Mouse (Mus musculus): ENCODE measurements at regions not wholly inside any gene's neighbourhood (a gene's known extent, or its start where the extent isn't known, plus 50 kb on each side); places are given as distances from the start of the nearest gene placed in this dataset.

DNA sequence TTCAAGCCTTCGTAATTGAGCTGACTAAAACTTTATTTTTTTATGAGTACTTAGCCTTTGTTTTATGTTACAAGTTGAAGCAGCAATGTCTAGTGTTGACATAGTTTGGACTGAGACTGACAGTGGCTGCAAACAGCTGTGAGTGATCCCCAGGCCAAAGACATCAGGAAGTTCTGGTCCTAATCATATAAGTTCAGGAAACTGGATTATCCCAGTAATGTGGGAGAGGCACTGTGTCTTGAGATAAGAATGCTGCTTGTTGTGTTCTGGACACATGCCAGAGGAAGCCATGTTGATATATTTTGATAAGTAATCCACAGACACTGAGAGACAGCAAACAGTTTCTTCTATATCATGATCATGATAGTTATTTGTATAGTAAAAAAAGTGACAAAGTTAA lies 153.4 kb downstream of the Lrriq3 start:
- no peak for DNase-seq (ENCODE audit: low read depth)

DNA sequence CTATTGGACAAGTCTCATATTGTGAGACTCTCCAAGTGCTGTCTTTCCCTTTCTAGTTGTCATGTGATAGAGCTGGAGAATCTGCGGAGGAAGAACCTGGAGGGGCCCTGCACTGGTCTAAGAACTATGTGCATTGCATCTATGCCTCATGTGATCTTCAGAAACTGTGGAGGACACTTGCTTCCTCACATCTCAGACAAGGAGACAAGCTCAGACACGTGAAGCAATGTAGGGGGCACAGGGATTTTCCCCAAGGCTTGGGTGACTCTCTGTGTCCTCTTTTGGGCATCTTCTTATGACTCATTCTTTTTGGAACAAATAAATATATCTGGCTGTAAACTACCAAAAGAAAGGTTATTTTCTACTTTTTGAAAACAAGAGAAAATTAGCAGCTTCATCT lies 153.9 kb downstream of the Lrriq3 start:
- DNase-seq (ENCODE audit: low read depth) = no peak

DNA sequence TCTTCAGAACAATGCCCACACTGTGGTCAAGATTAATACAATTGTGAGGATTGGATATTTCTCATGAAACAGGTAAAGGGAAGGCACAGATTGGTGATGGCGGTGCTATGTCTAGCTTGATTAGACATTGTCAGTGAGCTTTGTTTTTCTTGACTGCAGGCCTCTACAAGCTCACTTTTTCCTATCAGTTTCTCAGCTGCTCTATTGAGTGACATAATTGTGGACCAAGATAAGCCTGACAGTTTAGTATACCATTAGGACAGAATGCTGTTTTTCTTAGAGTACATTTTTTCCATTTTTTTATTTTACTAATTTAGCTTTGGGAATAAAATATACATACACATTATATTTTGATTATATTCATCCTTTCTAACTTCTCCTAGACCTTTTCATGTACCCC lies 154.7 kb downstream of the Lrriq3 start:
- DNase-seq (ENCODE audit: low read depth) = no peak

DNA sequence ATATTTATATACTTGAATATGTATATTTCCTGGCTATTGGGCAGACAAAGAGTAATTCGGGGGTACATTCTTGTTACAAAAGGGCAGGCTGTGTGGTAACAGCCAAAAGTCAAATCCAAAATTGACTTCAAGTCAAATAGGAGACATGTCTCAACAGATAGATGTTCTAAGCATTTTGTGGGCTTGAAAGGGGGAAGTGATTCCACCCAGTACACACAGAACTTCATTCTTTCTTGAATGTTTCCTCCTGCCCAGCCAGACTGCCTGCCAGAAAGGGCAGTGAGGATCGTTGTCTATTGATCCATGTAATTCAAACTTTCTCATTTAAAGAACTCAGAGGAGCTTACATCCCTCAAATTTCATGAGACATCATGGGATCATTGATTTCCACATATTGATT lies 157.7 kb downstream of the Lrriq3 start:
- no peak for DNase-seq (ENCODE audit: low read depth)

DNA sequence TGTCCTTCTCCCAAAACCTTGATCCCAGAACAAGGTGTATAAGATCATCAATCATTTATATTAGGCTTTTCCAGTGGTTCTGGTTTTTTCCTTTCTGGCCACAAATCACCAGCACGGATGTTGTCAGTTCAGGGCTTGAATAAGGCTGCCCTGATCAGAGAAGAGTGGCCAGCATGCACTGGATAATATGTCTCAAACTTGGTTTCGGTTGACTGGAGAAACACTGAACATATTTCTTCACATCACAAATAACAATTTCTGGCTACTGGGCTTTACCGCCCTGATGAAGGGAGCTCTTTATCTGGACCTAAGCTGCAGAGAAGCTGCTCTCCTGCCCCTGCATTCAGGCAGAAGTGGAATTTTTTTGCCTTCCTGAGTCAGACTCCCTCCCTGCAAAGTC lies 205.0 kb downstream of the Lrriq3 start:
- no peak for DNase-seq (ENCODE audit: low read depth)

DNA sequence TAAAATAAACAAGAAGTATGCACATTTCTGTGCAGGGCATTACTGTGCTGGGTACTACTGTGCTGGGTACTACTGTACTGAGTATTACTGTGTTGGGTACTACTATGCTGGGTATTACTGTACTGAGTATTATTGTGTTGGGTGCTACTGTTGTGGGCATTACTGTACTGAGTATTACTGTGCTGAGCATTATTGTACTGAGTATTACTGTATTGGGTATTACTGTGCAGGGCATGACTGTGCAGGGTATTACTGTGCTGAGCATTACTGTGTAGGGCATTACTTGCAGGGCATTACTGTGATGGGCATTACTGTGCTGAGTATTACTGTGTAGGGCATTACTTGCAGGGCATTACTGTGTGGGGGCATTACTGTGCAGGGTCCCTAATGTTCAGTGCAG lies 205.5 kb downstream of the Lrriq3 start:
- DNase-seq (ENCODE audit: low read depth) = no peak

DNA sequence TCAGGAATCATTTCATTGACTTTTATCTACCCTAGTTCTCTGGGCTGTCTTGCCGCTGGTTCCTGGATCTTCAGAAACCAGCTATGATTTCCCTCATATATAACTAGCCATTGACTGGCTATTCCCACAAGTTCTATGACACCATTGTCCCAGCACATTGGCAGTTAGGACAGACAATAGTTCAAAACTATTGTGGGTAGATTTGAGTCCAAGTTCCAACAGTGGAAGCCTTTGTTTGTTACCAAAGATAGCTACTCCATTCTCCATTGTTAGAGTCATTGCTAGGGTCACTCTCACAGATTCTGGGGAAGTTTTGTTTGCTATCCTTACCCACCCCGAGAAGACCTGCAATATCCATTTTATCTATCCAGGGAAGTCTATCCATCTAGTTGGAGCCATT lies 229.1 kb downstream of the Lrriq3 start:
- DNase-seq (ENCODE audit: low read depth) = no peak

DNA sequence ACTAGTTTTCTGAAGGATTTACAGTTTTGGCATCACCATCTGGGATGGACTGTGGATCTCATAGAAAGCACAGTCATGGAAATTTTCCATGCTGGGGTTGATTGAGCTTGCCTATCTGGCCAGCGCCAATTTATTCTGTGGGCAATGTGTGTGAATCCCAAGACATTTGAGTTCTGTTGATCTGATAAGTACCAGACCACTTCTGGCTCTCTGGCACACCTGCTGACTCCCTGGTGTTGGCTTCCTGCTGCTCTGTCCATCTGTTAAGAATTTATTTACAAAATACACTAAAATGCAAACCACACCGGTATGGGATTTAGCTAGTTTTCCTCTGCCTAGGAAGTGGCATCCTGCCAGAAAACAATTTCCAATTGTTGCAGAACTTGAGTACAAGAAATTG lies 236.5 kb downstream of the Lrriq3 start:
- no peak for DNase-seq (ENCODE audit: low read depth)

DNA sequence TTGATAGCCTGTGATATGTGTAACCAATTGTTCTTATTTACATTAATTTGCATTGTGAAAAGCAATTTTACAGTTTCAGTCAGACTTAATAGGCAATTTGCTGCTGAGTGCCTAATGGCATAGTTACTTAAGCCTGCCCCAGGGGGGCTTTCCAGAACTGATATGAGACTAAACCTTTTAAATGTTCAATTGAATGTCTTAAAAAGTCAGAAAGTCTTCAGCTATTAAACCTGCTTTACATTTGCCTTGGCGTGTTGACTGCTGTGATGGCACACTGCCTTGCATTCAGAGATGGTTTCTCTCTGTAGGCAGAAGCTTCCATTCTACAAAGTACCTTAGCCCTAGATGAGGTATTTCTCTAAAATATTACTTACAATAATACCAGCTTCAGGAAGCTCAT lies 256.0 kb downstream of the Lrriq3 start:
- no peak for DNase-seq (ENCODE audit: low read depth)

DNA sequence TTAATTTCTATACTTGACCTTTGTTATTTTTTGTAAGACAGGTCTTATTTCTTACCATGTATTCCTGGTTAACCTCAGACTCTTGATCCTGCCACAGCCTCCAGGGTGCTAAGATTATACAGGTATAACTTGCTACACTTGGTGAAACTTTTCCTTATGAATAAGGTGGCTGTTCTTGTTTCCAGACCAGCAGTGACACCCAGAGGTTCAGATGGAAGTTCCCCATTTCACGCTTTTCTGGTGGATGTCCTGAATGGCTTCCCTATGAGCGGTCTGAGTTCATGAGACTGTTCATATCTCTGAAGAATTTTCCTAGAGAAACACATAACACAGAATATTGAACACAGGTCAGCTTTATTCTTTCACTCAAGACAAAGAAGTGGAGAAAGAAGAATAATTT lies 258.4 kb downstream of the Lrriq3 start:
- peak; percentile 10 for DNase-seq (ENCODE audit: low read depth)

DNA sequence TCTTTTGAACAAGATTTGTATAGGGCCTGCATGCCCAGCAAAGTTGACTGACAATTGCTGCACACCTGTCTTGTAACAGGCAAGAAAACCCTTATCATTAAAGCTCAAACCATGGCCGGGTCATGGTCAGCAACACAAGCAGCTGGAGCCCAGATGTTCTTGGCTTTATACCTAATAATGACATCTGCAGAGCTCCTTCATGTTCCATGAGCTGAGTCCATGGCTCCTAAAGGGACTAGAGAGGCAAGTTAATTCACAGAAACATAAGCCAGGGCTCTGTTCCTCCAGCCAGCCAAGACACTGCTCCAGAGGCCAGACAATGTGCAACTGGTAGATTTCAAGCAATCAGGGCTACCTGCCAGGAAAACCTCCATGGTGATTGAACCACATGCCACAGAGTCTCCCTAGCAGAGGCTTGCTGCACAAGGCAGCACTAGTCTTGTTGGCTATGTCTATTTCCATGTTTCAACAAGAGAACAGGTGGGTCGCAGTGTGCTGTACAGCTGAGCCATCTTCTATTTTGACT lies 259.1 kb downstream of the Lrriq3 start:
- DNase-seq (ENCODE audit: low read depth) = no peak

DNA sequence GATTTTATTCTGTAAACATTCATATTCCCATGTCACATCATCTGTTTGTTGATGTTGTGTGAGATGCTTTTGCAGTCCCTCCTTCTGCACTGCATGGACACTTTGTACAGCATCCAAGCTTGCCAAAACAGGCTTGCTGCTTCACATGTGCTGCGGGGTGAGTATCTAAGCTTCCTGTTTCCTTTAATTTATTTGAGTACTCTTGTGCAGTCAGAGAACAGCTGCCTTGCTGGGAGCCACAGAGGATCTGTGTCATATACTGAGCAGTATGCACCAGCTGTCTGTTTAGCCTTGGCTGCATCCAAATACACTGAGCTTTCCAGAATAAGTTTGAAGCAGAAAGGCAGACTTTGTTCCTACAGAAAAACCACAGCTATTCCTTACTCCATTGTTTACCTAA lies 267.2 kb downstream of the Lrriq3 start:
- no peak for DNase-seq (ENCODE audit: low read depth)

DNA sequence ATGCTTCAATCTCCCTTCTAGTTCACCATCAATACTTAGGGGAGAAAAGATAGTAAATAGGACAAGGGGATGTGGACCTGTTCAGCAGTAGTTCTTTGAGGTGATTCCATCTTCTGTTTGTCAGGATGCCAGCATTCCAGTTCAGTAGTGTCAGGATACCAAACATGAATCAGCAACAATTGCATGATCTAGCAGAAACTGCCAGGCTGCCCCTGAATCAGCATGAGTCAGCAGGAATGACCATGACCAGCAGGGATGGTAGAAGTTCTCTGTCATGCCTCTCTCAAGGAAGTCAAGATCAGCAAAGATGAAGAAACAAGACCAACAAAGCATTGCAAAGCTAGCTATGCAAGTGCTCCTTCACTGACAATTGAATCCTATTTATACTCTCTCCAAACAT lies 277.5 kb downstream of the Lrriq3 start:
- no peak for DNase-seq (ENCODE audit: low read depth)

DNA sequence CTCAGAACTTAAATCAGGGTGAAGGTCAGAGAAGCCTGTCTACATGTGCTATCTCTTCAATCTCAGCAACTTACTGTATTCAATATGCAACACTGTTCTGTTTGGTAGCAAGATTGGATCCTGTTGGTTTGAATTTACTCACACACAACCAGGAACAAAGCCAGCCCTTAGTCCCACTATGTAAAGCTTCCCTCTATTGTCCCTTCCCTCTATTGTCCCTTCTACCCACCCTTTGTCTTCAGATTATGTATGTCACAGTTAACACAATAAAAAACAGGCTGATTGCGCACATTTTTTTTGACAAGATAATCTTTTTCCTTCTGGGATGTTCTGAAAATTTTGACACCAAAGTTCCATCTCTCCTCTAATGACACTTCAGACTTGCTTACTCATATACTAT lies 280.4 kb downstream of the Lrriq3 start:
- no peak for DNase-seq (ENCODE audit: low read depth)

DNA sequence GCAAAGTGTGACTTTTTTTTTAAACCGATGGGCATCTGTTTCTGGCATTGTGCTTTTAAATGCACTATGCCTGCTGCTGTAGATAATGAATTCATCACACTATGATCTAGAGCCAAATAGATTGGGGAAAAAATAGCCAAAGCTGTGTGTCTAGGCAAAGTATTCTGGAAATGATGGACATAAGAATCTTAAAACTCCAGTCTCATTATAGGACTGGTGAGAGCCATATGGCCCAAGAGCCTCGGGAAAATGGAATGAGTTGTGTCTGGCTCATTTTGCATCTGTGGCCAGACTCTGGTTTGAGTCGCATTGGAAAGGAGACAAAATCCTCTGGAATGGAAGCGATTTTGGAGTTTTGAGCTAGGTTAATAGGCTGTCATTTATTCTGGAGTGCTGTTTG lies 288.7 kb downstream of the Lrriq3 start:
- no peak for DNase-seq (ENCODE audit: low read depth)

DNA sequence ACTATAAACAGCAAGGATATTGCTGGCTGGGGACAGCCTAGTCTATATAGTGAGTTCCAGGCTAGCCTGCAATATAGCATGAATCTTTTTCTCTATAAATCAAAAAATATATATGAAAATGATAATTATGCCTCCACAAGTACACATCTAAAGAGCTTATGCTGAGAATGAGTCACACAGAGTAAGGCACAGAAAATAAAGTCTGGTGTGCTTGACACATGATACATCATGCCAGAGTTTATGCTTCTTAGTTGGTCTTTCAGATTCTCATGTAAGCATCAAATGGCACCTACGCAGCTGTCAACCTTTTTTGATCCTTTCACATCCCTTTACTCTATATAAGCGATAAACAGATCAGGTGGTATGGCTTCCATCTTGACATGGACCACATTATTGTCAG lies 289.6 kb downstream of the Lrriq3 start:
- DNase-seq (ENCODE audit: low read depth) = no peak

DNA sequence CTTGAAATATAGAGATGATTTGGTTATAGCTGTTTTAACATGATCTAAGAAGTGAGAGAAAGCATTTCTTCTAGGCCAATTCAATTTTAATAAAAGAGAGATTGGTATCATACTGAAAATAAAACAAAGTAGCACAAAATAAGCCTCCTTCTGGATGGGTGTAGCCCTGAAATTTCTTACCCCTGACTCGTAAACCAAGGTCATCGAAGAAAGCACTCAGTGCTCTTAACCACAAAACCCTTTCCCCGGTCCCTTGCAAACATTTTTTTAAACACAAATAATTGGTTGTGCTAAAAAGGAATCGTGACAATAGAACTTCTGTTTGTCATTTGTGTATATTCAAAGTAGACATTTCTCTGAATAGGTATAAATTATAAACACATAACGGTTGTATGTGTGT lies 297.4 kb downstream of the Lrriq3 start:
- no peak for DNase-seq (ENCODE audit: low read depth)

DNA sequence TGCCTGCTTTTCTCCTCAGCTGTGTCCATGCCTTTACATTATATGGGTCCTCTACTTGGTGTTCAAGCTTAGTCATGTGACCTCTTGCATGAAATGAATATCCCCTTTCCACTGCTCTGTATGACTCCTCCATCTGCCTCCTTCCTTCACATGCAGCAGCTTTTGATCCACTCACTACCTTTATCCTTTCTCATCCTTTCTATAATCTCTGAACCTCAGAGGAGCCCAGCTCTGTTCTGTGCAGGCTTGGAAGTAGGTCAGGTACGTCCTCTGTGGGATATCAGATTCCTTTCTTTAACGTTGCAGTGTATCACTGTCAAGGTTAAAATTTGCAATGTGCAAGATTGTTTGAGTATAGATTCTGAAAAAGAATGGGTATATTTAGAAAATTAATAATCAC lies 302.9 kb downstream of the Lrriq3 start:
- DNase-seq (ENCODE audit: low read depth) = no peak

DNA sequence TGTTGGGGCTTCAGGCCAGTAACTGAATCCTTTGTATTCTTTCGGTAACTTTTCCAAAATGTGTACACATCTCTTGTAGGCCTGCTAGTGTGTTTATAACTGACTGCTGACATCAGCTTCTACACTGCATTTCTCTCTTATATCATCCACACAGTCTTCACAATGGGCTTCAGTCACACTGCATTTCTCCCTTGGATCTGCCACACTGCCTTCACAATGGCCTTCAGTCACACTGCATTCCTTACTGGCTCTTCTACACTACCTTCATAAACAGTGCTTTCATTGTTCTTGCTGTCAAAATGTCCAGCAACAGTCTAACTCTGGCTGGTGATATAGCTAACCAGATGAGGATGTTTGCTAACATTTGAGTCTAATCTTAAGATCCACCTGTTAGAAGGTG lies 308.5 kb downstream of the Lrriq3 start:
- DNase-seq (ENCODE audit: low read depth) = no peak

DNA sequence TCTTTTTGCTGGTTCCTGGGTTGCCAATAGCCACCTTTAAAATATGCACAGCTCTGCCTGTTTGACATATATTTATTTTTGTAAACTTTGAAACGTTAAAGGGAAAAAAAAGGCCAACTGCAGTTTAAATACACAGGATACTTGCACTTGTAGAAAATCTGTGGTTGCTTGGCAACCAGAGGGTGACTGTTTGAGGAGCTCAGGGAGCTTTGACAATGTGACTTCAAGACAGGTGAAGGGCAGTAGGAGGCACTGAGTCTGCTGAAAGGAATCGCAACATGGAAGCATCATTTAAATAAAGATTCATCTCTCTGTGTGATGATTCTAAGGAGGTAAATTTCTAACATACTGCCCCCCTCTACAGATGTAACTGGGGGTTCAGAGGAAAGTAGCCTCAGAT lies 315.7 kb downstream of the Lrriq3 start:
- DNase-seq (ENCODE audit: low read depth) = no peak

DNA sequence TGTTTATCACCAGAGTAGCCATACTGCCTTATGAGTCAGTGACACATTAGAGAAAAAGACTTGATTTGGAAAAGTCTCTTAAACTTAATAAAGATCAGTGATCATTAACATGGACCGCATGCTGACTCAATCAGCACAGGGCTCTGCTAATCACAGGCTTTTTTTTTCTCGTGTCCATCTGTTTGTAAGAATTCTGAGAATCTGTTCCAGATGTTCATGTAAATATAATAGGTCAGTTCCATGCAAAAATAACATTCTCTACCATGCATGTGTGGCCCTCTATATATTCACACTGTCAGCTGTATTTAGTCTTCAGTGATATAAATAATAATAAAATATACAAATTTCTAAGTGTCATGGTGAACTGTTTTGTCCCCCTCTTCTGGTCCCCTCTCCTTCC lies 316.1 kb downstream of the Lrriq3 start:
- no peak for DNase-seq (ENCODE audit: low read depth)

DNA sequence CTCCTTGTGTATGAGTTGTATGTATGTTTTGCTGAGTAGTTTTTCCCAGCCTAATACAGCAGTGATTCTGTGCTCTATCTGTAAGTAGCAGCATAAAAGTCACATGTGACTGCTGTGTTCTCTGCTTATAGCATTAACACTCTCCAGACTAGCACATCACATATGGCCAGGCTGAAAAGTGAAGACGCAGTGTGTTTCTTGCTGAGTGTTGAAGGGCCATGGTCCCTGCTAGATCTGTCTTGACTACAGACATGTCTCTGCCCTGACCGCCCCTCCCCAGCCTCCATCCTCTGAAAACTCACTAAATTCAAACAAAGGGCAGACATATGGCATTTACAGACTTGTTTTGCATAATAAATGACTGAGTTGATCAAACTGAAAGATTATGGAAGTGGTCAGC lies 316.6 kb downstream of the Lrriq3 start:
- DNase-seq (ENCODE audit: low read depth) = no peak

DNA sequence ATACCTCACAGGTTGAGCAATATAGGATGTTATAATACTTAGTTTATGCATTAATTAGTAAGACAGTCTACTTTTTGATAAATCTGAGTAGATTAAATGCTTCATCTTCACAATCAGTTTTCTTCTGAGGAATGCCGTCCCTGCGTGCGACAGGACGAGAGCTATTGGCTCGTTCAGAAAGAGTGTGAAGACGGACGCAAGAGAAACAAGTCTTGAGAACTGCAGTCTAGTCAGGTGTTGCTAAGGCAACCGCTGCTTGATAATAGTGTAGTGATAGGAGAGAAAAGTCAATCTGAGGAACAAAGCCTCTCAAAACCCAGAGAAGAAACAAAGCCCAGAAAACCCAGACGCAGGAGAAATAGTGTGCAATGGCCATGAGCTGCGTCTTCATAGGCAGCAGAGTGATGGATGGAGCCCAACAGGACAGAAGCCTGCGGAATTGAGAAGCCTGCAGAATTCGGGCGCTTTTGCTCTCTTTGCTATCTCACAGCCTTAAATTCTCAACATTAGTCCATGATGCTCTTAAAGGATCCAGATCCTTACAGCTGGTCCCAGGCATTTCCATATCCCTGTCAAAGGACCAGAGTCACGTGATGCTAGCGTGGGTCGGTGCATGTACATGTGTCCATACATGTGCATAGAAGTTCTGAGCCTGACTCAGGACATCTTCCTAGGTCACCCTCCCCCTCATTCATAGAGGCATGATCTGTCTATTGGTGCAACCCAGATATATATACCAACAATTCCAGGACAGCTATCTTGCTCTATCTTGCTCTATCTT lies 366.7 kb downstream of the Lrriq3 start:
- DNase-seq (ENCODE audit: low read depth) = no peak

DNA sequence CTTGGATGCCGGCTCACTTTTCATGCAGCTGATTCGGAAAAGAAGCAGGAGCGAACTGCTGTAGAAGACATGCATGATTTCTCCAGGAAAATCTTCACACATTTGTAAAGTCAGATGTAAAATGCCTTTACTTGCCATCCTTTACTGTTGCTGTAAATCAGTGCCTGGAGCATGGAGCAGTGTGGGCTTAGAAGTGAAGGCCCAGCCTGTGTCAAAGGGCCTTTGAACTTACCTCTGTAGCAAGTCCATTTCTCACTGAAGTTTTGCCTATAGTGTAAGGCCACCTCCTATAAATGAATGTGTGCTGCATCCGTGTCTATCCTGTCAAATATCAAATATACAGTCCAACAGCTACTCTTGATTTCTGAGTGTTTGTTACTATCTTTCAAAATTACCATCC lies 368.9 kb downstream of the Lrriq3 start:
- DNase-seq (ENCODE audit: low read depth) = no peak
